Mouse (Mus musculus) liver, embryonic 14.5 days (tissue): ENCODE measurements around the gene St3gal6.

Experiments used
- CTCF ChIP-seq: IDR thresholded peaks from 2 replicates; pipeline ENCODE4 v1.5.1; 2016; ENCODE audit warnings: antibody characterized with exemption, low read depth, control low read depth
- EP300 ChIP-seq: IDR thresholded peaks from 2 replicates; pipeline ENCODE4 v1.6.1; 2016; ENCODE audit warnings: antibody characterized with exemption, low read depth

GRCm38 (mm10) chr16:58521182-58521581, 2.9 kb downstream of the St3gal6 start:
- TF ChIP-seq CTCF (no peak), EP300 (no peak)
